Mouse (Mus musculus) frontal cortex, postnatal 10 days (tissue): ENCODE measurements around the gene Smug1.

Experiments used
- DNase-seq, 2 experiments: peaks; one replicate each; pipeline ENCODE4 v3.0.0; 2022; ENCODE audit warnings: low spot score in 2 of 2, mixed read lengths in 1 of 2

Gene Smug1

GRCm38 (mm10) chr15:103167042-103167615 lies at the start of gene Smug1:
TSS of gene Smug1 (minus strand) at chr15:103167092.
- no peak for DNase-seq

DNA sequence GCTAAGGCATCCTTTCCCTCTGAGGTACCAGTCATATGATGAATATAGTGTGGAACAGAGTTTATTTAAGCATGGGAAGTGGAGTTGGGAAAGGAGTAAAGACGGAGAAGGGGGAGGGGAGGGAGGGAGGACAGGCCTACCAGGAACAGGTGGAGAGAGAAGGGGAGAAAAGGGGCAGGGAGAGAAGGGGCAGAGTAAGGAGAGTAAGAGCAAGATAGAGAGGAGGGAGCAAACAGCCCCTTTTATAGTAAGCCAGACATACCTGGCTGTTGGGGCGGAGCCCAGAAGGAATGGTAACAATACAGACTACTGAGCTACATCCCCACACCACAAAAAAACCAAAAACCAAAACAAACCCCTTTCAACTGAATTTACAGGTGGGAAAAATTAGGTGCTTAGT lies 49.2 kb upstream of the Smug1 start:
- no peak for DNase-seq

DNA sequence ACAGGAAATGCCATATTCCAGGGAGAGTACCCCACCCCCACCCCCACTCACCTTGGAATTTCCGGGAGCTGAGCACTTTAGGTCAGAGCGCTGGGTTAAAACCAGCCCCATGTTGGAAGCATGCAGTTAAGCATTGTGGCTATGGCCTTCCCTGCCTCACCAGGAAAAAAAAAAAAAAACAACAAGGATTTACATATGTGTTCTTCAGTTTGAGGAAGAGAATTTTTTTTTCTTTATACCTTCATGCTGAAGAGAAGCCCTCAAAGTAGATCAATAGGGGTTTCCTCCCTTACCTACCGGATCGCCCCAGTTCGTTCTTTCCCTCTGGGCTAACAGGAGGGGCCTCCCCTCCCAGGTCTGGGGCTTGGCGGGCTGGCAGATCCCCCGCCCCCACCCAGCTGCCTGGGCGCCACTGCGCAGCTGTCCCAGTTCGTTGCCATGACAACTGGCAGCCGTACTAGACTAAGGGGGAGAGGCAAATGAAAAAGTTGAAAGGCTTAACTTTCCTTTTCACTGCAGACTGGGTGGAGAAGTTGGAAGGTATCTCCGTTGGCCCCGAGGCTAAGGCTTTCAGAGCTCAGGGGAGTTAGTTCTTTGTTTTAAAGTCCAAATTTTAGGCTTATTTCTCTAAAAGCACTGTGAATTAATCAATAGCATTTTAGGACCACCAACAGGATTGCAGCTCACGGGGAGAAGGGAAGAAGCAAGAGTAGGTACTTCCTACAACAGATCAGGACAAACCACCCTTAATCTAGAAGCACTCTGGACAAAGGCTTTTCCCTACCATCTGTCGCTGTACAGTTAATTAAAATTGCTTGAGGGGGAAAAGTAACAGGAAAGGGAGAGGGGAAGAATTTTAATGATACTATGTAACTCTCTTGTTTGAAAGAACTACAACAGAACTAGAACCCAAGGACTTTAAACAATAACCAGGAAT lies 48.3 kb upstream of the Smug1 start:
- peak; percentile 87 to 90 for DNase-seq

GRCm38 (mm10) chr15:103214149-103214548 lies 47.3 kb upstream of the Smug1 start:
- DNase-seq, result no peak

DNA sequence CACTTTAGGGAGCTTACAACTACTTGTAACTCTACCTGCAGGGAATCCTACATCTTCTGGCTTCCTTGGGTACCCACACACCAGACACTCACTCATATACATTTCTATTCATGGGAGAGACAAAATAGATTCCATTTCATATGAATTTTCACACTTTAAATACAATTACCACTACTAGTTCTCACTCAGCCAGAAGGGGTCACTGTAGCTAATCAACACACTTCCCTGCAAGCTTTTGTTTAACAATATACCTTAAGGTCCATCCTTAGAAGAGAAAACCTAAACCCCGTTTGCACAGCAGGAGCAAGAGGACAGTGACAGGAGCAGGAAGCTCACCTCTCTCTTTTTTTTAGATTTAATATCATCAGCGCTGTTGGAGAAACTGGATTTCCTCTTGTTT lies 38.3 kb upstream of the Smug1 start:
- no peak for DNase-seq

DNA sequence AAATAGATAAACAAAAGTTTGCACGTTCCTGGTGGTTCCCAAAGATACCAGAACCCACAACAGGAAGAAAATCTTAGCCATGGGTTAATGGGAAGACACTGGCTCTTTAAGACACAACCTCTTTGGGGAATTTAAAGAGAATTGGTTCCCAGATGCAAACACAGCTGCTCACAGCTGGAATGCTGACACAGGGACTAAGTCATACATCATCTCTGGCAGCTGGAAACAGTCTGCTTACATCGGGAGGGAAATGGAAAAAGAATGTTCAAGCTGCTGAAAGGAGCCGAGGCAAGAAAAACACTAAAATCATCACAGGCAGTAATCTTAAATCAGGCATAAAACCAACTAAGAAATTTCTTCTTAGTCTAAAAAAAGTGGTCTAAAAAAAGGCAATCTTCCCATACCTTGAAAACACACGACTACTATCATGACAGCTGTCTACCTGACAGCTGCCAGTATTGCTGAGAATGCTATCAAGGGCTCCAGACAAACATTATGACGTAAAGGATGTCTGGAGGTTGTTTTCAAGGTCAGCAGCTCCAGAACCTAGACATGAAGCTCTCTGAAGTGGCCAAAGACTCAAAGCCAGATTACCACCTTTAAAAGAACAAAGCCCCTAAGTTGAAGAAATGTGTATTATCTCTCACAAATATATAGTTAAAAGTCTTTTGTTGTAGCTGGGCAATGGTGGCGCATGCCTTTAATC lies 35.3 kb upstream of the Smug1 start:
- DNase-seq, result no peak

- DNase-seq, result no peak
Measured at GRCm38 (mm10) chr15:103197785-103198184, 30.9 kb upstream of the Smug1 start.

DNA sequence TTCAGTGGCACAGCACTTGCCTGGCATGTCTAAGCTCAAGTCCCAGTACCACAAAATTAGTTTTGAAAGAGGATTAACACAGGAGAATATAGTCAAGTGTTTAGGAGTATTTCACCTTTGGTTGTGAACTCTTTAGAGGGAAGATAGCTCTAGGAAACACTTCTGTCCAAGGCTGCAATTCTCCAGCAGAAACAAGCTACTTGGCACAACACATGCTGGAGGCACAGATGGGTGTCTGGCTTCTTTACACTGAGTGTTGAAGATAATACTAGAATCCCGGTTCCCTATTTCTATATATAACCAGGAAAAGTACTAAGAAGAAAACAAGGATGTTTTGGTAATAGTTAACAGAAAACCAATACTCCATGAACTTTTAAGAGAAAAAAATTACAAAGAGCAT lies 29.9 kb upstream of the Smug1 start:
- no peak for DNase-seq

DNA sequence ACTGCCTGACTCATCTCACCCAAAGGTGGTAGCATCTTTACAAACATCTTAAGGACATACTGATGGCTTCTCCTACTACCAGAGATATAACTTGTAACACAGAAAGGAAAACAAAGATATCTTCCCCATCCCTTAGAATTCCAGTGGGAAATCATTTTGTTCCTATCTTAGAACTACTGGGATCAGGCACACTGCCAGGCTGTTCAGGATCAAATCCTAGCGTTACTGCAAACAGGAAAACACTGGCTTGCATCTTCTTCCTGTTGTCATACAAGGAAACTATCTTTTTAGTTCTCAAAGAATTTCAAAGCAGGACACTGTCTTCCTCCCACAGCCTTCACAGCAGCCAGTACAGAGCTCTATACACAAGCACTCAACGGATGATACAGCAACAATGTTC lies 26.7 kb upstream of the Smug1 start:
- DNase-seq, result no peak

DNA sequence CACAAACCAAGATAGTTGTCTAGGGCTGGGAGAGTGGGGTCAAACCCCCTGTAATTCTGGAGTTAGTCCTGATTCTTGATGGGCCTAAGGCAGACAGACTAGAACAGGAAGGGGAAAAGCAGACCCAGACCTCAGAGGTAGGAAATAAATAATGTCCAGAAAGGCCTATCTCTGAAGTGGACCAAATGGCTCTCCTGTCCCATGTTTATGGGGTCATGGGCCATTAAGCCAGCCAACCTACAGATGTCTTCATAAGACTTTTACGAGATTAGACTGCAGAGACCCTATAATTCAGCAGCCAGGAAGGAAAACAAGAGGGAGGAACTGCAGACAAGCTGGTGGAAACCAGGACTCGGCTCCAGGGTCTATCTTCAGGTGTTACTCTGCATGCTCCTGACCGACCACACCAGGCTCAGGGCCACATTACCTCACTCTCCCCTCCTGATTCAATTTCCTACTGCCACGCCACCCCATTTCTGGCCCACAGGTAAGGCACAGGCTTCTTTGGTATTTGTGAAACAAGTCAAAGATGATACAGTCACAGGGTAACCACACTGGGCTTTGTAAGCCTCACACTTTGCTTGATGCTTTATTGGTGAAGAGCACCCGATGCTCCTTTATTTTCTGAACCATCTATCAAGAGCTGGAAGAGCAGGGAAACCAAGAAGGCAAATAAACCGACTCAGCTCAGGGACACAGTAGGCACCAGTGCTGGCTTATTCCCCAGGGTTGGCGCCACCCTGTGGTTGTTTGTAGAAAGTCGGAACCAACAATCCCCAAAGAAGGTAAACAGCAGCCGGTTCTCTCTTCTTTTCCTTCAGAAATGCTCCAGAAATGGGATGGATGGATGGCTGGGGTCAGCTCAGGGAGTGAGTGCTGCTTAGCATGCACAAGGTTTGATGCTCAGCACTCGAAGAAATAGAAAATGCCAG lies 23.9 kb upstream of the Smug1 start:
- DNase-seq, result no peak

DNA sequence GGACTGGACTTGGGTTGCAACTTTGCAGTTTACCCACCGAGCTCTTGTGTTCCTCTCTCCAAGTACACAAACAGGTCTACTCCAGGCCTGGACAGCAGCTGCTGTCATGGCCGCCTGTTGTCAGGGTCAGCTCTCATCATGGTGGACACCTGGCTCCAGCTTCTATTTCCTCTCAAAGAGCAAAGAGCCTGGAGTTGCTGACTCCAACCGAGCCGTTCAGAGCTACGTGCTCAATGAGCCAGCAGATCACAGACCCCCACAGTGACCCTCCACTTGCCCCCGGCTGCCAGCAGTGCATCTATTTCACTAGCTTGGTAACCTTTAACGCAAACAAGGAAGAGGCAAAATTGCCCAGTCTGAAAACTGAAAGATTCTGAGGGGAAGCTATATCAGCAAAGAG lies 23.2 kb upstream of the Smug1 start:
- DNase-seq, result no peak

DNA sequence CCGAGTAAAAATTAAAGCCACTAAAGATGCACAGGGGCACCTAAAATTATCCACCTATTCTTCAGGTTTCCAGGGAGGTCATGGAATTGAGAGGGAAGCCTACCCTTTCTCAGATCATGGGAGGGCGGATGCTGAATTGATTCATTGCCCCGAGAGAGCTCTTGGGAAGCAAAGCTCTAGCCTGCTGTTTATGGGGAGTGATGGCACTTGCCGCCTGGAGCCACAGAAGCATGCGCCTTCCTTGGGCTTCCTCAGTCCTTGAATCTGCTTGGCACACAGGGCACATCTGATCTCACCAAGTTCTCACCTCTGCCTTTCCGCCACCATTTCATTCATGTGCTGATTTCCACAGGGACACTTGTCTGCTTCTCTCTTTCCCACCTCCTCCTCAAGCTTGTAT lies 20.9 kb upstream of the Smug1 start:
- no peak for DNase-seq

DNA sequence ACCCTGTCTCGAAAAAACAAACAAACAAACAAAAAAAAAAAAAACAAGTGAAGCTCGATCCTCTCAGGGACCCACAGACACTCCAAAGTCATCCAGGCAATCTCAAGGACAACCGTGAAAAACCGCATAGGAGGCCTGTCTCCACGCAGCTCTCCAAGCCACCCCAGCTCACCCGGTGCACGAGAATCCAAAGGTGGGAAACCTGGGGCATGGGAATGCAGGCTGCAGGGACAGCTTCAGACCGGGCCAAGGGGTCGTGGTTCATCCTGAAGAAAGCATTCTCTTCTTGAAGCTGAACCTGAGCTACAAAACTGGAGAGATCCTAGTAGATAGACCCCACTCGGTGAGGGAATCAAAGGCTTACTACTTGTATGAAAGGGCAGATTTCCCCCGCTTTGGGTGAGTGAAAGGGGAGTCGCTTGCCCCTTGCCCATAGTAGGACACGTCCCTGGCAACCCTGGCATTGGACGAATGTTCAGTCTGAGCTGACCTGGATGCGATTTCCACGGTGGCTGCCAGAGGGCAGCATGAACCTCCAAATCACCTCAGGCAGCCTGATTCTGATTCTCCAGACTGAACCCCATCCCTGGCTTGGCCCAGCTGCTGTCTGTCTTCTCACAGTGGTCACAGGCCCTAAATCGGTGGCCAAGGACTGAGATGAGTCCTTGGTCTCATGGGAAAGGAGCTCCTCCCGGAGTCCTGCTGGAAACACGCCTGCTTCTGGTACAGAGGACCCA lies 18.7 kb upstream of the Smug1 start:
- DNase-seq, result peak in 1 of 2 experiments; percentile 64

DNA sequence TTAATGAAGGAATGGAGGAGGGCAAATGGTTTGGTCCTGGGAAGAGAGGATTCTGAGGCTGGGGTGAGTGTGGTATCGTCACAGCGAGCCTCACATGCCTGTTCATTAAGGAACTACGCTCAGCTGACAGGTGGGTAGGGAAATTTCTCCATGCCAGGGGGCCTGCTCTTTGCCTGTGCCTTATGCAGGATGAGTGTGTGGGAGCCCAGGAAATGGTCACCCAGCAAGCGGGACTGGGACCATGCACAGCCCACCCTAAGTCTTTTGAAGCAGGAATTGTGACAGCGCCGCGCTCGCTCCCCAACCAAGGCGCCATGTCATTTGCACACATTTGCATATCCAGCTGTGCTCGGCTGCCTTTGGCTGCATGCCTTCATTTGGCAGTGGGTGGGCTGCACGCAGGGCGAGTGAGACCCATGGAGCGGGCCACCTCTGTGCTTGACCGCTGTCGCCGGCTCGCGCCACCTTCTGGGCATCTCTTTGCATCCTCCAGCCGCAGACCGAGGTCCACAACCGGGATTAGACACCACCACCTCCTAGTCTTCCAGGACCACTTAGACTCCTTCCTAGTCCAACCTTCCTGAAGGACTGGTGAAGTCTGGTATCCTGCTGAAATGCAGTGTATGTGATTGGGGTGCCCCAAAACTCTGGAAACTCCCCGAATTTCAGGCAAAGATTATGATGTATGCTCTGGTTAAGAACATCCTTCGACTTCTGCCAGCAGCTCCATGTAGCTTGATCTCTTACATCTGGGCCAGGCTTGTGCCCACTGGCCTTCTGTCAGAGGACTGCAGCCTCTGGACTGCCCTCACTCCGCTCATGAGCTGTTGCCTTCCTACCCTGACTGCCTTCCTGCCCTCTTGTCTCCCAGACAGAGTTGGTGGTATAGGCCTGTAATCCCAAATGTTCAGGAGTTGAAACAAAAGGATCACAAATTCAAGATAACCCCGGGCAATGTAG lies 17.0 kb upstream of the Smug1 start:
- no peak for DNase-seq

DNA sequence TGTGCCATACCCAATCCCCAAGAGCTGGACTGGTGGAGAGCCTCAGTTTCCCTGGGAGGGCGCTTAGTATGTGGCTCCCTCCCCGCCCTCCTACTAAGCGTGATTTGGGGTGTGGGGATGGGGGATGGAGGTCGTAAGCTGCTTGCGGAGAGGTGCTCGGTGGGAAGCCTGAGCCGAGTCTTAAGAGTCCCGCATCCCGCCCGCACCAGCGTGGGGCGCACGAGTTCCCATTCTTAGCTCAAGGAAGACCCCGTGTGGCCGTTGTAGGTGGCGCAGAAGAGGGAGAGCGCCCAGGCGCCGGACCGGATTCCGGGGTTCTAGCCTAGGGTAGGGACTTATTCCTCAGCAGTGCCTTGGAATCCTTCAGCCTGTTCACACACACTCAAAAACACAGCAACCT lies 16.2 kb upstream of the Smug1 start:
- DNase-seq, result peak in 1 of 2 experiments; percentile 65

GRCm38 (mm10) chr15:103182166-103182790 lies 15.4 kb upstream of the Smug1 start:
- DNase-seq, result peak; percentile 53 to 72

- no peak for DNase-seq
Measured at GRCm38 (mm10) chr15:103180406-103180805, 13.5 kb upstream of the Smug1 start.

DNA sequence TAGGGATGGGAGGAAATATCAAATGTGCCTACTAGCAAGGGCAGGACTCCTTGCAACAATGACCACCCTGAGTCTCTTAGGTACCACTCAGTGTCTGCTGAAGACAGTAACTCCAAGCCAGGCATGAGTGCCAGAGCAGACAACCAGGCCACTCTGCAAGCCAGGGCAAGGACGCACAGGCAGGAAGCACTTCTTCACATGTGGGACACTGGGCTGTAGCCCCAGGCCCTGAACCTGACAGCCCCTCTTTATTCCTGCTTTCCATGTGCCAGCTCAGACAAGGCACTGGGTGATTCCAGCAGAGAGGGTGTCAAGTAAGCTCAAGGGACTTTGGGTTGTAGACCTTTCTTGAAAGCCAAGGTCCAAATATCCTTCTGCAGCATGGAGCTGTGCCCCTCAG lies 11.9 kb upstream of the Smug1 start:
- no peak for DNase-seq

DNA sequence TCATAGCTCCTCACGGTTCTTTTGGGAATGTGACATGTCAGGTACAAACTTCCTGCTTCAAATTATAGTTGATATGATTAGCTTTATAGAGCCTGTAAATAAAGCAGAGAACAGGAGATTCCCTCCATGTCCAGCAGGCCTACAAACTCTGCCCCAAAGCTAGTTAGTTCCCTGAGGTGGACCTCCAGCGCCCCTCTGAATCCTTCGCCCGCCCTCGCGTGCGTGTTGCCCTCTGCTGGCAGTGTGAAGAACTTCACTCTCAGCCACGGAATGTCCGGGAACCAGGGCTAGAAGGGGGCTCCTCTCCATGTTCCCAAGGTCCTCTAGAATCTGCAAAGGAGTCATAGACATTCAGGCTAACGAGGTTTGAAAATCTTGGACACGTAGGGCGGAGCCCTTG lies 11.2 kb upstream of the Smug1 start:
- no peak for DNase-seq
